In the genomic region with DNA sequence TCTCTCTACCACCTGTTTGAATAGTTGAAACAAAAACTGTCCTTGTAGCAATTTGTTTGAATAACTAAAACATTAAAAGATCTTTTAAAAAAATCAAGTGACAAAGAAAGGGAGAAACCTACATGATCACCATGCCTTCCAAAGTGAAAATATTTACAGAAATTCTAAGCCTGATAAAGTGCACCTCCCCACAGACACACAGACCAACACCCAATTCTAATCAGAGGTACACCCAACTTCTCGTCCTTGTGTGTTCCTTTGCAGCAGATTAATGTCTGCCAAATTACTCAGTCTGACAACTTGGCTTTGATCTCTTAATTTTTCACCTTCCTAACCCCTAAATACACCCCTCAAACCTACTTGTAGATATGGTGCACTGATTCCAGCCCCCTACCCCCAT, we compare ENCODE assay signal across 34 mouse cellular contexts.
"Had no signal": no experiment of that assay in that cellular context is flagged by ENCODE, and none has a peak within 500 bp of the region (broad histone marks: within the 10 kb centered on the region; RNA-seq: fewer than 3 reads in every experiment).

No protein-coding gene starts in this region.

- H3K4me2 ChIP-seq: heart, embryonic 11.5 days; heart, embryonic 12.5 days; heart, embryonic 13.5 days; heart, embryonic 15.5 days; hindbrain, embryonic 12.5 days; hindbrain, embryonic 13.5 days; hindbrain, embryonic 14.5 days; hindbrain, embryonic 15.5 days; intestine, embryonic 15.5 days; kidney, embryonic 15.5 days had no signal

- H3K36me3 ChIP-seq: heart, embryonic 10.5 days; heart, embryonic 12.5 days; heart, embryonic 13.5 days; heart, embryonic 15.5 days; hindbrain, embryonic 10.5 days; hindbrain, embryonic 12.5 days; hindbrain, embryonic 13.5 days; hindbrain, embryonic 15.5 days; intestine, embryonic 15.5 days; kidney, embryonic 15.5 days had no signal

- H3K27me3 ChIP-seq: heart, embryonic 12.5 days; heart, embryonic 13.5 days; heart, embryonic 15.5 days; hindbrain, embryonic 12.5 days; hindbrain, embryonic 13.5 days; hindbrain, embryonic 15.5 days; intestine, embryonic 15.5 days; kidney, embryonic 15.5 days had no signal

- H3K27ac ChIP-seq: heart, embryonic 10.5 days; heart, embryonic 13.5 days; heart, embryonic 15.5 days; hindbrain, embryonic 10.5 days; hindbrain, embryonic 12.5 days; hindbrain, embryonic 13.5 days; hindbrain, embryonic 14.5 days; hindbrain, embryonic 15.5 days; hindbrain, postnatal 0 days; intestine, embryonic 15.5 days; kidney, embryonic 15.5 days; kidney, postnatal 0 days; layer of hippocampus, adult 2 months had no signal

- H3K9ac ChIP-seq: heart, embryonic 12.5 days; heart, embryonic 13.5 days; heart, embryonic 15.5 days; hindbrain, embryonic 12.5 days; hindbrain, embryonic 13.5 days; hindbrain, embryonic 14.5 days; hindbrain, embryonic 15.5 days; intestine, embryonic 15.5 days; kidney, embryonic 15.5 days had no signal

- H3K4me3 ChIP-seq: heart, embryonic 10.5 days; heart, embryonic 12.5 days; heart, embryonic 13.5 days; heart, embryonic 15.5 days; hindbrain, embryonic 10.5 days; hindbrain, embryonic 12.5 days; hindbrain, embryonic 13.5 days; hindbrain, embryonic 15.5 days; intestine, embryonic 15.5 days; kidney, embryonic 15.5 days; layer of hippocampus, adult 2 months had no signal

- DNase-seq: heart, postnatal 10 days; heart, postnatal 14 days; heart, postnatal 36 days; heart, postnatal 4 days; kidney, adult 11 months; kidney, adult 18-20 months; kidney, adult 2 months; kidney, adult 8-10 months; kidney, adult 9 months; kidney, postnatal 10 days; kidney, postnatal 14 days; kidney, postnatal 25 days; kidney, postnatal 36 days; layer of hippocampus, adult 9-11 months; layer of hippocampus, postnatal 36 days had no signal

- ATAC-seq: hindbrain, embryonic 16.5 days; hindbrain, postnatal 0 days; inflammation-experienced regulatory T-cells, adult 6 months; intestine, embryonic 15.5 days; intestine, embryonic 16.5 days; intestine, postnatal 0 days had no signal

- H3K9me3 ChIP-seq: heart, embryonic 10.5 days; heart, embryonic 12.5 days; heart, embryonic 13.5 days; heart, embryonic 15.5 days; hindbrain, embryonic 10.5 days; hindbrain, embryonic 12.5 days; hindbrain, embryonic 13.5 days; hindbrain, embryonic 15.5 days; intestine, embryonic 15.5 days; kidney, embryonic 15.5 days had no signal

- H3K4me1 ChIP-seq: heart, embryonic 10.5 days; heart, embryonic 12.5 days; heart, embryonic 13.5 days; heart, embryonic 15.5 days; hindbrain, embryonic 10.5 days; hindbrain, embryonic 12.5 days; hindbrain, embryonic 13.5 days; hindbrain, embryonic 15.5 days; intestine, embryonic 15.5 days had no signal
